Mouse (Mus musculus): ENCODE measurements at regions not wholly inside any gene's neighbourhood (a gene's known extent, or its start where the extent isn't known, plus 50 kb on each side); places are given as distances from the start of the nearest gene placed in this dataset.

- no peak for TF ChIP-seq CTCF (IDR thresholded peaks at IDR 0.05; ENCODE audit: low read depth)
- Histone ChIP-seq H3K4me3 (ENCODE audit: low read depth, low read length) (no peak overlapping the region), H3K4me2 (ENCODE audit: low read depth) (no peak overlapping the region), H3K27me3 (ENCODE audit: insufficient read depth, low read length) (no peaks in the 10 kb centered on the region), H3K9me3 (ENCODE audit: low read length) (no peaks in the 10 kb centered on the region), H3K4me1 (ENCODE audit: insufficient read depth) (no peaks in the 10 kb centered on the region), H3K36me3 (ENCODE audit: insufficient read depth) (no peaks in the 10 kb centered on the region), H3K9ac (no peak overlapping the region), H3K27ac (ENCODE audit: low read depth, low read length) (no peak overlapping the region)
- WGBS, result 52% methylated on average over 13 of the region's 13 CpGs
- DNase-seq (peak; percentile 35), ATAC-seq (no peak)
These were observed 188.2 kb downstream of the Uaca start for GRCm38 (mm10) chr9:60982383-60983085.

- DNase-seq (no peak), ATAC-seq (no peak)
- Histone ChIP-seq H3K36me3 (ENCODE audit: insufficient read depth) (no peaks in the 10 kb centered on the region), H3K27me3 (ENCODE audit: insufficient read depth, low read length) (no peaks in the 10 kb centered on the region), H3K9ac (no peak overlapping the region), H3K4me3 (ENCODE audit: low read depth, low read length) (no peak overlapping the region), H3K4me1 (ENCODE audit: insufficient read depth) (no peaks in the 10 kb centered on the region), H3K9me3 (ENCODE audit: low read length) (no peaks in the 10 kb centered on the region), H3K27ac (ENCODE audit: low read depth, low read length) (no peak overlapping the region), H3K4me2 (ENCODE audit: low read depth) (no peak overlapping the region)
- TF ChIP-seq CTCF (IDR thresholded peaks at IDR 0.05; ENCODE audit: low read depth), result no peak
- WGBS, result 80% methylated on average over 5 of the region's 5 CpGs
These were observed 188.9 kb downstream of the Uaca start for GRCm38 (mm10) chr9:60983246-60983645.

GRCm38 (mm10) chr9:60988113-60988512, 193.8 kb downstream of the Uaca start:
- Histone ChIP-seq H3K9me3 (ENCODE audit: low read length) (no peaks in the 10 kb centered on the region), H3K9ac (no peak overlapping the region), H3K4me3 (ENCODE audit: low read depth, low read length) (no peak overlapping the region), H3K4me1 (ENCODE audit: insufficient read depth) (no peaks in the 10 kb centered on the region), H3K36me3 (ENCODE audit: insufficient read depth) (no peaks in the 10 kb centered on the region), H3K27ac (ENCODE audit: low read depth, low read length) (no peak overlapping the region), H3K4me2 (ENCODE audit: low read depth) (no peak overlapping the region), H3K27me3 (ENCODE audit: insufficient read depth, low read length) (no peaks in the 10 kb centered on the region)
- 46% methylated on average over 4 of the region's 4 CpGs for WGBS
- ATAC-seq (peak; percentile 76; the same call in 1 of the 2 replicates), DNase-seq (peak; percentile 8)
- no peak for TF ChIP-seq CTCF (IDR thresholded peaks at IDR 0.05; ENCODE audit: low read depth)

GRCm38 (mm10) chr9:60989670-60990391, 195.5 kb downstream of the Uaca start:
- Histone ChIP-seq H3K4me1 (ENCODE audit: insufficient read depth) (no peaks in the 10 kb centered on the region), H3K9me3 (ENCODE audit: low read length) (no peaks in the 10 kb centered on the region), H3K4me3 (ENCODE audit: low read depth, low read length) (no peak overlapping the region), H3K4me2 (ENCODE audit: low read depth) (no peak overlapping the region), H3K27ac (ENCODE audit: low read depth, low read length) (no peak overlapping the region), H3K9ac (no peak overlapping the region), H3K36me3 (ENCODE audit: insufficient read depth) (no peaks in the 10 kb centered on the region), H3K27me3 (ENCODE audit: insufficient read depth, low read length) (no peaks in the 10 kb centered on the region)
- no peak for TF ChIP-seq CTCF (IDR thresholded peaks at IDR 0.05; ENCODE audit: low read depth)
- ATAC-seq (no peak), DNase-seq (peak; percentile 12)
- 30% methylated on average over 13 of the region's 13 CpGs for WGBS

- no peak for TF ChIP-seq CTCF (IDR thresholded peaks at IDR 0.05; ENCODE audit: low read depth)
- no peak for ATAC-seq
- no peak overlapping the region for H3K27ac ChIP-seq (ENCODE audit: low read depth, low read length)
These were observed 197.2 kb downstream of the Uaca start for GRCm38 (mm10) chr9:60991509-60991908.

GRCm38 (mm10) chr9:60993661-60994060, 199.3 kb downstream of the Uaca start:
- TF ChIP-seq CTCF (IDR thresholded peaks at IDR 0.05; ENCODE audit: low read depth), result no peak
- H3K9me3 ChIP-seq (ENCODE audit: low read length), result no peaks in the 10 kb centered on the region
- peak; percentile 16 for DNase-seq
- no peak overlapping the region for H3K27ac ChIP-seq (ENCODE audit: low read depth, low read length)
- no peak overlapping the region for H3K9ac ChIP-seq
- H3K4me1 ChIP-seq (ENCODE audit: insufficient read depth), result no peaks in the 10 kb centered on the region
- H3K27me3 ChIP-seq (ENCODE audit: insufficient read depth, low read length), result no peaks in the 10 kb centered on the region
- whole genome bisulfite sequencing, result 77% methylated on average over 8 of the region's 8 CpGs
- no peaks in the 10 kb centered on the region for H3K36me3 ChIP-seq (ENCODE audit: insufficient read depth)
- H3K4me2 ChIP-seq (ENCODE audit: low read depth), result no peak overlapping the region
- H3K4me3 ChIP-seq (ENCODE audit: low read depth, low read length), result no peak overlapping the region
- ATAC-seq, result no peak

More at GRCm38 (mm10) chr9:60991509-60991908, 197.2 kb downstream of the Uaca start:
- Histone ChIP-seq H3K36me3 (ENCODE audit: insufficient read depth) (no peaks in the 10 kb centered on the region), H3K4me1 (ENCODE audit: insufficient read depth) (no peaks in the 10 kb centered on the region), H3K27me3 (ENCODE audit: insufficient read depth, low read length) (no peaks in the 10 kb centered on the region), H3K9me3 (ENCODE audit: low read length) (no peaks in the 10 kb centered on the region), H3K4me3 (ENCODE audit: low read depth, low read length) (no peak overlapping the region), H3K4me2 (ENCODE audit: low read depth) (no peak overlapping the region), H3K9ac (no peak overlapping the region)
- 80% methylated on average over 5 of the region's 5 CpGs for WGBS
- no peak for DNase-seq

GRCm38 (mm10) chr9:60995096-60995495, 200.8 kb downstream of the Uaca start:
- Histone ChIP-seq H3K4me3 (ENCODE audit: low read depth, low read length) (no peak overlapping the region), H3K36me3 (ENCODE audit: insufficient read depth) (no peaks in the 10 kb centered on the region), H3K4me1 (ENCODE audit: insufficient read depth) (no peaks in the 10 kb centered on the region), H3K9me3 (ENCODE audit: low read length) (no peaks in the 10 kb centered on the region), H3K9ac (no peak overlapping the region), H3K4me2 (ENCODE audit: low read depth) (no peak overlapping the region), H3K27me3 (ENCODE audit: insufficient read depth, low read length) (no peaks in the 10 kb centered on the region), H3K27ac (ENCODE audit: low read depth, low read length) (no peak overlapping the region)
- TF ChIP-seq CTCF (IDR thresholded peaks at IDR 0.05; ENCODE audit: low read depth), result no peak
- no peak for ATAC-seq
- DNase-seq, result no peak
- 71% methylated on average over 6 of the region's 6 CpGs for WGBS

All from forebrain, postnatal 0 days (tissue).